Mouse (Mus musculus) kidney, adult 2 months (tissue): ENCODE results near the gene Lrba.

ENCODE experiments used
- CTCF ChIP-seq: fragments of 200-500 bp; conservative IDR thresholded peaks from 2 replicates; pipeline ENCODE4 v1.5.1; 2011; ENCODE audit warnings: low read depth, mild to moderate bottlenecking, control low read depth, low read length, moderate library complexity, mixed read lengths; ENCODE audit not compliant: insufficient read depth, insufficient read length
- POLR2A ChIP-seq: fragments of 200-500 bp; IDR thresholded peaks from one replicate; pipeline ENCODE4 v1.6.1; 2011; ENCODE audit warnings: low read depth, low read length, control low read depth

- TF ChIP-seq CTCF (no peak), POLR2A (no peak)
Measured at GRCm38 (mm10) chr3:86179714-86180113, 44.8 kb upstream of the Lrba start.
